16 mouse cellular contexts compared by ENCODE assay signal in the genomic region with DNA sequence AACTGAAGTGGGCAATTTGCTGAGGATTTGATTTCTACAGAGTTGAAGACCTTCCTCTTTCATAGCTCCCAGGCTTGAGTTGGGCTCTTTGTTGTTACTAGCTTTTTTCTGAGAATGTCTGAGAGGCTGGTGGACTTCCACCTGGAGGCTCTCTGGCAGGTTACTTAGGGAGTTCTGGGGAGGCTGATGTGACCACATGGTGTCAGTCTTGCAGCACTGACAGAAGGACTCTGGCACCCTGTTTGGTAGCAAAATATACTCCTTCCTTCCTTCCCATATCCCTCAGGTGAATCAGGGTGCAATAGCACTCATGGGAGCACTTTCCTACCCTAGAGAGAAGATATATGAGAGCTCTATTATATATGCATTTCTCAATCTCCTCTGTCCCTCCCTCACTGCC.
DNase-seq lines count a peak whose midpoint lies in the region; ATAC-seq and TF ChIP-seq lines count a peak whose summit lies in the region.
"Had no signal": no experiment of that assay in that cellular context is flagged by ENCODE, and none has a peak within 500 bp of the region (broad histone marks: within the 10 kb centered on the region; RNA-seq: fewer than 3 reads in every experiment).

No protein-coding gene starts in this region.

- no peak for TF ChIP-seq EP300 in stomach, postnatal 0 days (optimal IDR thresholded peaks at IDR 0.05)

- no peak overlapping the region for H3K4me2 ChIP-seq in forebrain, postnatal 0 days (ENCODE audit: low read depth)
- no peak overlapping the region for H3K4me2 ChIP-seq in forebrain, embryonic 13.5 days
- H3K4me2 ChIP-seq in stomach, postnatal 0 days (replicated peaks; ENCODE audit: low read depth) = no peak overlapping the region
- H3K4me2 ChIP-seq: midbrain, embryonic 12.5 days; neural tube, embryonic 12.5 days had no signal

- no peak overlapping the region for H3K9ac ChIP-seq in forebrain, postnatal 0 days
- no peak overlapping the region for H3K9ac ChIP-seq in forebrain, embryonic 13.5 days
- no peak overlapping the region for H3K9ac ChIP-seq in stomach, postnatal 0 days (ENCODE audit: low read length)
- H3K9ac ChIP-seq: midbrain, embryonic 12.5 days; neural tube, embryonic 12.5 days had no signal

- no peaks in the 10 kb centered on the region for H3K36me3 ChIP-seq in forebrain, postnatal 0 days (ENCODE audit: insufficient read depth)
- no peaks in the 10 kb centered on the region for H3K36me3 ChIP-seq in forebrain, embryonic 13.5 days (ENCODE audit: poor library complexity, severe bottlenecking)
- no peaks in the 10 kb centered on the region for H3K36me3 ChIP-seq in stomach, postnatal 0 days (ENCODE audit: control insufficient read depth, insufficient read depth, low read length)
- H3K36me3 ChIP-seq: midbrain, embryonic 12.5 days; neural tube, embryonic 12.5 days had no signal

- no peaks in the 10 kb centered on the region for H3K27me3 ChIP-seq in forebrain, postnatal 0 days (ENCODE audit: insufficient read depth, low read length)
- H3K27me3 ChIP-seq in forebrain, embryonic 13.5 days = no peaks in the 10 kb centered on the region
- no peaks in the 10 kb centered on the region for H3K27me3 ChIP-seq in stomach, postnatal 0 days (ENCODE audit: control insufficient read depth, insufficient read depth, low read length)
- H3K27me3 ChIP-seq: CH12.LX; midbrain, embryonic 12.5 days; neural tube, embryonic 12.5 days had no signal

- H3K9me3 ChIP-seq in forebrain, postnatal 0 days (ENCODE audit: low read length) = no peaks in the 10 kb centered on the region
- H3K9me3 ChIP-seq in forebrain, embryonic 13.5 days (replicated peaks) = no peaks in the 10 kb centered on the region
- H3K9me3 ChIP-seq in stomach, postnatal 0 days (ENCODE audit: control insufficient read depth, low read length) = no peaks in the 10 kb centered on the region
- H3K9me3 ChIP-seq: midbrain, embryonic 12.5 days; neural tube, embryonic 12.5 days had no signal

- no peaks in the 10 kb centered on the region for H3K4me1 ChIP-seq in forebrain, postnatal 0 days (ENCODE audit: insufficient read depth)
- no peaks in the 10 kb centered on the region for H3K4me1 ChIP-seq in forebrain, embryonic 13.5 days
- no peaks in the 10 kb centered on the region for H3K4me1 ChIP-seq in stomach, postnatal 0 days (replicated peaks; ENCODE audit: control insufficient read depth, insufficient read depth)
- H3K4me1 ChIP-seq: midbrain, embryonic 12.5 days; neural tube, embryonic 12.5 days had no signal

- ATAC-seq in forebrain, postnatal 0 days = no peak
- no peak for ATAC-seq in forebrain, embryonic 13.5 days
- ATAC-seq in stomach, postnatal 0 days (ENCODE audit: low FRiP score, low TSS enrichment) = no peak

- no peak overlapping the region for H3K27ac ChIP-seq in forebrain, postnatal 0 days (ENCODE audit: low read depth, low read length)
- H3K27ac ChIP-seq in forebrain, embryonic 13.5 days = no peak overlapping the region
- H3K27ac ChIP-seq in stomach, postnatal 0 days (replicated peaks) = no peak overlapping the region
- H3K27ac ChIP-seq: midbrain, embryonic 12.5 days; neural tube, embryonic 12.5 days had no signal

- DNase-seq in forebrain, postnatal 0 days = no peak
- peak; percentile 1 for DNase-seq in kidney, postnatal 14 days
- DNase-seq in kidney, adult 11 months = no peak
- DNase-seq in ovary, postnatal 36 days (ENCODE audit: low spot score) = peak; percentile 3
- no peak for DNase-seq in ovary, postnatal 14 days (ENCODE audit: low spot score)
- DNase-seq in stomach, postnatal 0 days (ENCODE audit: low spot score) = no peak
- no peak for DNase-seq in right cerebral cortex, postnatal 4 days
- DNase-seq: adrenal gland, adult 8-10 months; cerebellum, adult 11 months; layer of hippocampus, postnatal 36 days; lung, postnatal 14 days; thymus, postnatal 14 days had no signal

- no peak overlapping the region for H3K4me3 ChIP-seq in forebrain, postnatal 0 days (ENCODE audit: low read depth, low read length)
- no peak overlapping the region for H3K4me3 ChIP-seq in forebrain, embryonic 13.5 days
- no peak overlapping the region for H3K4me3 ChIP-seq in stomach, postnatal 0 days (ENCODE audit: low read depth, low read length)
- H3K4me3 ChIP-seq: midbrain, embryonic 12.5 days; neural tube, embryonic 12.5 days had no signal

- 0 out of 2 replicates have a peak, but pooled peaks have one; percentile 15 for TF ChIP-seq CTCF in forebrain, postnatal 0 days (IDR thresholded peaks at IDR 0.05; ENCODE audit: low read depth)
- peak; percentile 51 for TF ChIP-seq CTCF in stomach, postnatal 0 days (IDR thresholded peaks at IDR 0.05; ENCODE audit: low read depth)

Comparison
In these comparisons a context has a peak if more than half of its experiments do, and no peak if none do; other contexts are left out.
1. DNase-seq: peak in kidney, postnatal 14 days (single experiment) and ovary, postnatal 36 days (single experiment); none in forebrain, postnatal 0 days (single experiment), kidney, adult 11 months (single experiment), ovary, postnatal 14 days (single experiment), stomach, postnatal 0 days (single experiment) and right cerebral cortex, postnatal 4 days (single experiment).